Mouse (Mus musculus): ENCODE measurements at regions not wholly inside any gene's neighbourhood (a gene's known extent, or its start where the extent isn't known, plus 50 kb on each side); places are given as distances from the start of the nearest gene placed in this dataset.
A peak's percentile ranks its signal among the peaks of the same experiment; 100 is the strongest.

- ATAC-seq (ENCODE audit: low TSS enrichment): peak; percentile 70
These were observed 2144.2 kb upstream of the Lrrc6 start for GRCm38 (mm10) chr15:68644862-68645261.

- ATAC-seq (ENCODE audit: low TSS enrichment): no peak
These were observed 2134.9 kb upstream of the Lrrc6 start for GRCm38 (mm10) chr15:68635633-68636032.

GRCm38 (mm10) chr15:68626976-68627375 is 2126.3 kb upstream of the Lrrc6 start:
- no peak for ATAC-seq (ENCODE audit: low TSS enrichment)

- ATAC-seq (ENCODE audit: low TSS enrichment): no peak
These were observed 2124.1 kb upstream of the Lrrc6 start for GRCm38 (mm10) chr15:68624831-68625230.

GRCm38 (mm10) chr15:68620417-68621214 is 2119.9 kb upstream of the Lrrc6 start:
- no peak for ATAC-seq (ENCODE audit: low TSS enrichment)

GRCm38 (mm10) chr15:68606110-68606791 is 2105.5 kb upstream of the Lrrc6 start:
- ATAC-seq (ENCODE audit: low TSS enrichment): peak; percentile 89

GRCm38 (mm10) chr15:68605478-68605877 is 2104.8 kb upstream of the Lrrc6 start:
- ATAC-seq (ENCODE audit: low TSS enrichment): no peak

GRCm38 (mm10) chr15:68582177-68582576 is 2081.5 kb upstream of the Lrrc6 start:
- peak; percentile 74 for ATAC-seq (ENCODE audit: low TSS enrichment)

GRCm38 (mm10) chr15:68579486-68579885 is 2078.8 kb upstream of the Lrrc6 start:
- peak; percentile 77 for ATAC-seq (ENCODE audit: low TSS enrichment)

- peak; percentile 85 for ATAC-seq (ENCODE audit: low TSS enrichment)
These were observed 2059.9 kb upstream of the Lrrc6 start for GRCm38 (mm10) chr15:68560654-68561053.

GRCm38 (mm10) chr15:68556133-68556532 is 2055.4 kb upstream of the Lrrc6 start:
- ATAC-seq (ENCODE audit: low TSS enrichment): peak; percentile 53; the same call in 1 of the 2 replicates

- ATAC-seq (ENCODE audit: low TSS enrichment): no peak
These were observed 2035.3 kb upstream of the Lrrc6 start for GRCm38 (mm10) chr15:68536055-68536325.

- peak; percentile 82 for ATAC-seq (ENCODE audit: low TSS enrichment)
These were observed 2034.8 kb upstream of the Lrrc6 start for GRCm38 (mm10) chr15:68535297-68536054.

- ATAC-seq (ENCODE audit: low TSS enrichment): peak; percentile 80
These were observed 2020.0 kb upstream of the Lrrc6 start for GRCm38 (mm10) chr15:68520759-68521158.

GRCm38 (mm10) chr15:68512431-68512830 is 2011.7 kb upstream of the Lrrc6 start:
- no peak for ATAC-seq (ENCODE audit: low TSS enrichment)

- ATAC-seq (ENCODE audit: low TSS enrichment): no peak
These were observed 2007.5 kb upstream of the Lrrc6 start for GRCm38 (mm10) chr15:68508190-68508589.

- peak; percentile 48; the same call in 1 of the 2 replicates for ATAC-seq (ENCODE audit: low TSS enrichment)
These were observed 2005.4 kb upstream of the Lrrc6 start for GRCm38 (mm10) chr15:68506093-68506492.

GRCm38 (mm10) chr15:68496438-68496837 is 1995.7 kb upstream of the Lrrc6 start:
- ATAC-seq (ENCODE audit: low TSS enrichment): peak; percentile 83

- peak; percentile 90 for ATAC-seq (ENCODE audit: low TSS enrichment)
These were observed 1984.1 kb upstream of the Lrrc6 start for GRCm38 (mm10) chr15:68484789-68485188.

- peak; percentile 63 for ATAC-seq (ENCODE audit: low TSS enrichment)
These were observed 1977.0 kb upstream of the Lrrc6 start for GRCm38 (mm10) chr15:68477745-68478144.

- peak; percentile 86 for ATAC-seq (ENCODE audit: low TSS enrichment)
These were observed 1971.2 kb upstream of the Lrrc6 start for GRCm38 (mm10) chr15:68471928-68472327.

GRCm38 (mm10) chr15:68462851-68463250 is 1962.1 kb upstream of the Lrrc6 start:
- no peak for ATAC-seq (ENCODE audit: low TSS enrichment)

- peak; percentile 95 for ATAC-seq (ENCODE audit: low TSS enrichment)
These were observed 1956.5 kb upstream of the Lrrc6 start for GRCm38 (mm10) chr15:68457239-68457638.

Data from frontal cortex, adult (tissue).